Mouse (Mus musculus): ENCODE measurements around the gene Fam131a. TPM values are rescaled to one million over a fixed set of nuclear protein-coding genes. Genes with fewer than 3 reads are reported as not detected.

The Fam131a gene
- polyA plus RNA-seq (2017; shearing (Covaris generic)): 1.1 TPM

GRCm38 (mm10) chr16:20693111-20693701, at the start of gene Fam131a:
Gene Fam131a, plus strand, starts transcription at chr16:20693241.

GRCm38 (mm10) chr16:20651076-20651946, 41.7 kb upstream of the Fam131a start, which contains the start of gene Psmd2:
Gene Psmd2, plus strand, starts transcription at chr16:20651652.

GRCm38 (mm10) chr16:20668013-20668412, 25.0 kb upstream of the Fam131a start, which contains the start of gene Eif4g1:
Gene Eif4g1, plus strand, starts transcription at chr16:20668313.

GRCm38 (mm10) chr16:20717181-20717977, 24.3 kb downstream of the Fam131a start, which contains the start of the genes Polr2h and Clcn2:
Gene Polr2h, plus strand, starts transcription at chr16:20717665.
Gene Clcn2, minus strand, starts transcription at chr16:20717746.

GRCm38 (mm10) chr16:20732925-20733730, 40.1 kb downstream of the Fam131a start, which contains the start of gene Chrd:
Gene Chrd, plus strand, starts transcription at chr16:20733127.

GRCm38 (mm10) chr16:20733731-20734730, 41.0 kb downstream of the Fam131a start, which contains the start of gene Thpo:
Gene Thpo, minus strand, starts transcription at chr16:20734511.

Other genes with a start within 250 kb of the Fam131a start
- 70.0 TPM for gene Eif2b5, start 194.4 kb upstream of the Fam131a start, polyA plus RNA-seq (2017; shearing (Covaris generic))
- gene Dvl3, start 176.3 kb upstream of the Fam131a start, polyA plus RNA-seq (2017; shearing (Covaris generic)): 14.3 TPM
- 372 TPM for gene Ap2m1, start 157.8 kb upstream of the Fam131a start, polyA plus RNA-seq (2017; shearing (Covaris generic))
- gene Abcf3, start 144.7 kb upstream of the Fam131a start, polyA plus RNA-seq (2017; shearing (Covaris generic)): 71.6 TPM
- gene Vwa5b2, start 103.8 kb upstream of the Fam131a start, polyA plus RNA-seq (2017; shearing (Covaris generic)): 0.23 TPM
- gene Eef1akmt4, start 81.6 kb upstream of the Fam131a start, polyA plus RNA-seq (2017; shearing (Covaris generic)): 1.8 TPM
- not detected for gene Gm49333, start 81.6 kb upstream of the Fam131a start, polyA plus RNA-seq (2017; shearing (Covaris generic))
- 17.6 TPM for gene Alg3, start 81.5 kb upstream of the Fam131a start, polyA plus RNA-seq (2017; shearing (Covaris generic))
- gene Camk2n2, start 72.0 kb upstream of the Fam131a start, polyA plus RNA-seq (2017; shearing (Covaris generic)): 0.49 TPM
- not detected for gene Ece2, start 63.4 kb upstream of the Fam131a start, polyA plus RNA-seq (2017; shearing (Covaris generic))
- gene Psmd2, start 41.6 kb upstream of the Fam131a start, polyA plus RNA-seq (2017; shearing (Covaris generic)): 183 TPM
- gene Eif4g1, start 24.9 kb upstream of the Fam131a start, polyA plus RNA-seq (2017; shearing (Covaris generic)): 124 TPM
- 37.0 TPM for gene Polr2h, start 24.4 kb downstream of the Fam131a start, polyA plus RNA-seq (2017; shearing (Covaris generic))
- gene Clcn2, start 24.5 kb downstream of the Fam131a start, polyA plus RNA-seq (2017; shearing (Covaris generic)): 2.3 TPM
- gene Chrd, start 39.9 kb downstream of the Fam131a start, polyA plus RNA-seq (2017; shearing (Covaris generic)): 0.13 TPM
- 0.56 TPM for gene Thpo, start 41.3 kb downstream of the Fam131a start, polyA plus RNA-seq (2017; shearing (Covaris generic))

Measured in effector memory CD4-positive, alpha-beta T cell, adult 7 months (primary cell).